Mouse (Mus musculus): ENCODE data around the gene Spg11.
A peak's percentile ranks its signal among the peaks of the same experiment; 100 is the strongest.
"Not testable (repeated sequence)": the region's sequence is repeated elsewhere in the genome, so short reads cannot be mapped to it uniquely, and the experiment has no call there.

Spg11 gene

DNA sequence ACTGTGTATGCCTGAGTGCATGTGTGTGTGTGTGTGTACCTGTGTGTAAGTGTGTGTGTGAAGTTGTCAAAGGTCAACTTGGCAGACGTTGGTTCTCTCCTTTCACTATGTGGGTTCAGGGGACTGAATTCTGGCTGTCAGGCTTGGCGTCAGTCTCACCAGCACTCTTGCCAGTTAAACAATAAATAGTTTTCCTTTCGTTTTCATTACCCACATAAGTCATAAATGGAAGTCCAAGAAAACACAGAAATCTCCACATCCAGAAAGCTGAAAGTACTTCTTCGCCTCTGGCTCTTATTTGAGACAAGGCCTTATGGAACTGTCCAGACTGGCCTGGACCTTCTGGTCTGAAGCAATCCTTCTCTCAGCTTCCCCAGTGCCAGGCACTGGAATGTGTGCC, 27.6 kb upstream of the Spg11 start:
- DNase-seq (ENCODE audit: low spot score in 2 of 2) = no peak

- DNase-seq (ENCODE audit: low spot score in 2 of 2) = no peak
Measured at GRCm38 (mm10) chr2:122143111-122143510, 24.9 kb upstream of the Spg11 start.

GRCm38 (mm10) chr2:122141332-122141967, 23.3 kb upstream of the Spg11 start:
- DNase-seq (ENCODE audit: low spot score in 2 of 2) = no peak

- no peak for DNase-seq (ENCODE audit: low spot score in 2 of 2)
Measured at GRCm38 (mm10) chr2:122140815-122141214, 22.6 kb upstream of the Spg11 start.

DNA sequence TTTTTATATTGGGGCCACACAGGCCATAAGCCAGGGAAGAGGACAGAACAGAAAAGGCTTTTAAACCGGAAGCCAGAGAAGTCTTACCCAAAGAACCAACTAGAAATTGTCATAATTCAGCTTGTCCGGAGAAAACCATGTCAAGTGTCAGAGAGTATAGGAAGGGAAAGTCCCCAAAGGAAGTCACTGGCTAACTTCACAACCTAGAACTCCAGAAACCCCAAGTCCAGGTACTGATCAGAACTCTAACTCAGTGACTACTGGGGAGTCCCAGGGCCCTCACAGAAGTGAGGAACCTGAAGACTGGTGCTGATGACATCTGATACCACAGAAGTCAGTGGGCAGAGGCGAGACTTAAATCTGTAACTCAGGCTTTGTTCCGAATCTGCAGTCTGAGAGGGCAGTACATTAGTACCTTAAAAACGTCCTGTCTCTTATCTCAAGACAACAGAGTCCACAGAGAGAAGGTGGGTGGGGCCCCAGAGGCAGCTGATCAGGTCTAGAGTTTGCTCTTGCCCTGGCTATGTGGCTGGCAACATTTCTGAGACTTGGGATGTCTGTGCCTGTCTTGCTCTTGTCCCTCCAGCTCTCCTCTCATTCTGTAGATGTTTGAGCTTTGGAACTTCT, 19.8 kb upstream of the Spg11 start:
- no peak for DNase-seq (ENCODE audit: low spot score in 2 of 2)

GRCm38 (mm10) chr2:122132618-122133017, 14.4 kb upstream of the Spg11 start:
- DNase-seq (ENCODE audit: low spot score in 2 of 2) = no peak

GRCm38 (mm10) chr2:122132078-122132477, 13.9 kb upstream of the Spg11 start:
- no peak for DNase-seq (ENCODE audit: low spot score in 2 of 2)

- DNase-seq (ENCODE audit: low spot score in 2 of 2) = no peak
Measured at GRCm38 (mm10) chr2:122127635-122128034, 9.4 kb upstream of the Spg11 start.

DNA sequence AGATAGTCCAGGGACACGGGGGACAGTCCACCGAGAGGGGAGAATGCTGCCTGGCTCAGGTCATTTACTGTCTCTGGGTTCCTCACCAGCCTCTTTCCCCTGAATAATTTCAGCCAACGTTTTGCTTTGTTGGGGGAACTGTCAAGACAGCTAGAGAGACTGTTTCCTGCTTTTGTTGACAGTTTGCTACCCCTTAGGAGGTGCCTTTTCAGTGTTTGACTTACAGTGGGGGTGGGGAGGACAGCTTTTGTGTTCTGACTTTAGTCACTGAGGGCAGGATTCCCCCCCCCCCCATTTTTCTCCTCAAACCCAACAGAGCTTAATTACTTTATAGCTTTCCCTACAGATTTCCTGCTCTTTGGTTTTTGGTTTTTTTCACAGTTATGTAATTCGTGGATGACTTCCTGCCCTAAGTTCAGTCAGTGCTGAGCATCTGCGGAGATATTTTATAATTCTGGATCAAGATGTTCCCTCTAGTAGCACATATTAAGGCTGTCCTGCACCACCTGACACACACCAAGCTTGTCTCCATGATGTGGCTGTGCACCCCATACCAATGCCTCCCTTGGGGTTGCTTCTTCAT, 8.7 kb upstream of the Spg11 start:
- peak in 1 of 2 experiments; percentile 27 for DNase-seq (ENCODE audit: low spot score in 2 of 2)

GRCm38 (mm10) chr2:122125680-122126572, 7.7 kb upstream of the Spg11 start:
- peak; percentile 48 to 50 for DNase-seq (ENCODE audit: low spot score in 2 of 2)

GRCm38 (mm10) chr2:122116888-122117287, 1.3 kb downstream of the Spg11 start:
- DNase-seq (ENCODE audit: low spot score in 2 of 2) = no peak

GRCm38 (mm10) chr2:122109714-122110113, 8.5 kb downstream of the Spg11 start:
- no peak for DNase-seq (ENCODE audit: low spot score in 2 of 2)

DNA sequence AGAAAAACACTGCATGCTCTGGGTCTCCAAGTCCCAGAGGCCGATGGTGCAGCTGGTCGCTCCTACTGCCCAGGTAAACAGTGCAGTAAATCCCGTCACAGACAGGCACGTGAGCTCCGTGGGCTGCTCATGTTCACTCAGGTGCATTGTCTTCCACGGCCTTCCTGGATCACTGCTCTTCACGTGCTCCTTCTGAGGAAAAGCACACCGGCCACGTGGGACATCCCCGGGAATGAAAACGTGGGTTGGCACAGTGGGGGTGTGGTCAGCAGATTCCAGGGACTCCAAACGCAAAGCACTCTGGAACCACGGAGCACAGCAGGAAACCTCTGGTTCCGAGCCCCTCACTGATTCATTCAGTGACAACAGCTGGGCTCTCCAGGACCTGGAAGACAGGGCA, 10.1 kb downstream of the Spg11 start:
- DNase-seq (ENCODE audit: low spot score in 2 of 2) = no peak

DNA sequence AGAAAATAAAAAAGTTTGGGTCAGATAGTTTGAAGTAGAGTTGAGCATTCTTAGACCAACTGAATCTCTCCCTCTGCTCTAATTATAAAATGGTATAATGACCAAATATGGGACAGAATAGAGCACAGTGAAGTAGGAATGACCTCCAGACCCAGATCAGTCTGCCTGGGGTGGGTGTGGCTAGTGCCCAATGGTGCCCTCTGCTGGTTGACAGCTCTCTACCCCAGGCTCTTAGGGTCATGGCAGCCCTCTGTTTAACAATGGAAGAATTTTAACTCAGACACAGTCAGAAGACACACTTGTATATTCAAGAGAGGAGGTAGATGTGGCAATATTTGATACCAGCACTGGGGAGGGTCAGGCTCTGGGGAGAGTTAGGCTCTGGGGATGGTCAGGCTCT, 16.1 kb downstream of the Spg11 start:
- DNase-seq (ENCODE audit: low spot score in 2 of 2) = peak in 1 of 2 experiments; percentile 44

DNA sequence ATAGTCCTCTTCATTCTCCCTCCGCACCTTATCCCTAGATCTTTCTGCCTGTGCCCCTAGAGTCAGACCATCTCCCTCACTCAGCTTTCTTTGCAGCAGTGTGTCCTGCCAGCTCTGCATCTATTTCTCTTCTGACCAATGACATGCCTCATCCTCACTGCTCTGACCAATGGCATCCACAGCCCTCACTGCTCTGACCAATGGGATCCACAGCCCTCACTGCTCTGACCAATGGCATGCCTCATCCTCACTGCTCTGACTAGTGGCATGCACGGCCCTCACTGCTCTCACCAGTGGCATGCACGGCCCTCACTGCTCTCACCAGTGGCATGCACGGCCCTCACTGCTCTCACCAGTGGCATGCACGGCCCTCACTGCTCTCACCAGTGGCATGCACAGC, 20.5 kb downstream of the Spg11 start:
- not testable (repeated sequence) for DNase-seq (ENCODE audit: low spot score in 2 of 2)

- no peak for DNase-seq (ENCODE audit: low spot score in 2 of 2)
Measured at GRCm38 (mm10) chr2:122093844-122094243, 24.3 kb downstream of the Spg11 start.

GRCm38 (mm10) chr2:122086446-122086845, 31.7 kb downstream of the Spg11 start:
- no peak for DNase-seq (ENCODE audit: low spot score in 2 of 2)

- no peak for DNase-seq (ENCODE audit: low spot score in 2 of 2)
Measured at GRCm38 (mm10) chr2:122081728-122082456, 36.3 kb downstream of the Spg11 start.

GRCm38 (mm10) chr2:122069922-122070321, 48.3 kb downstream of the Spg11 start:
- peak; percentile 14 to 62 for DNase-seq (ENCODE audit: low spot score in 2 of 2)

- DNase-seq (ENCODE audit: low spot score in 2 of 2) = no peak
Measured at GRCm38 (mm10) chr2:122069144-122069912, 48.9 kb downstream of the Spg11 start.

DNA sequence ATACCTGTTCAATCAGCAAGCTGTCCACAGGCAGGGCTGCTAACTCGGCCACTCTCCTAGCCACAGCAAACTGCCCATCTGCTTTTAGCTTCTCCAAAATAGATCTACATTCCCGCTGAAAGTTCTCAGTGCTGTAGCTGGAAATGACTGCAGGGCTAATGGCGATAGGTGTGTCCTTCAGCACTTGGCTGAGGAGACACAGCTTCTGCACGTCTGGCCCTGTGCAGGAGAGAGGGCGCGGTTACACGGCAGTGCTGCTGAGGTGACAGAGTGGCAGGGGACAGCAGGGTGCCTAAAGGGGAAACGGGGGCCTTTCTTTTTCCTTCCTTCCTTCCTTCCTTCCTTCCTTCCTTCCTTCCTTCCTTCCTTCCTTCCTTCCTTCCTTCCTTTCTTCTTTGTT, 51.9 kb downstream of the Spg11 start:
- no peak for DNase-seq (ENCODE audit: low spot score in 2 of 2)
